Mouse (Mus musculus) heart, adult 8-10 months (tissue): Measurements from ENCODE around the gene Gm21319. TPM values are rescaled to one million over a fixed set of nuclear protein-coding genes. Genes with fewer than 3 reads are reported as not detected.
"Not testable (repeated sequence)": the region's sequence is repeated elsewhere in the genome, so short reads cannot be mapped to it uniquely, and the experiment has no call there.

Experiments used
- DNase-seq: peaks from one replicate; pipeline ENCODE4 v3.0.0; 2022; ENCODE audit warnings: low spot score
- total RNA-seq, 4 experiments: library from RNA; stranded (reverse); gene quantifications; 2 replicates each; pipeline ENCODE4 v1.2.4; 2022

Gene Gm21319
- not detected for total RNA-seq

- DNase-seq: not testable (repeated sequence)
Observed at GRCm38 (mm10) chr12:87775655-87776054, at the start of gene Gm21319. TSS of gene Gm21319 (minus strand) at chr12:87775755.

DNA sequence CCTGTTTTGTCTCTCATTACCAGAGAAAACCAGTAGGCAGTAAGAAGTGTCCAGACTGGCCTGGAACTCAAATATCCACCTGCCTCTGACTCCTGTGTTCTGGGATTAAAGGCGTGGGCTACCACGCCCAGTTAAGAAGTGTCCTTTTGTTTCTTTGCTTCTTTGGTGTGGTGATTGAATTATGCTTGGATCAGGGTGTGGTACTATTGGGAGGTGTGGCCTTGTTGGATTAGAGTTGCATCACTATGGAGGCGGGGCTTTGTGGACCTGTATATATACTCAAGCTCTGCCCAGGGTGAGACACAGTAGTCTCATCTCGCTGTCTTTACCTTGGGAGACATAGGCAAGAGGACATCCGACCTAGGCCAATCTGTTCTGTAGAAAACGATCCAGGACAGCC lies 40.7 kb upstream of the Gm21319 start, which contains the start of gene BB287469:
BB287469 (plus strand) TSS at position 301 of the 400 bp plus-strand sequence.
- DNase-seq: not testable (repeated sequence)

DNA sequence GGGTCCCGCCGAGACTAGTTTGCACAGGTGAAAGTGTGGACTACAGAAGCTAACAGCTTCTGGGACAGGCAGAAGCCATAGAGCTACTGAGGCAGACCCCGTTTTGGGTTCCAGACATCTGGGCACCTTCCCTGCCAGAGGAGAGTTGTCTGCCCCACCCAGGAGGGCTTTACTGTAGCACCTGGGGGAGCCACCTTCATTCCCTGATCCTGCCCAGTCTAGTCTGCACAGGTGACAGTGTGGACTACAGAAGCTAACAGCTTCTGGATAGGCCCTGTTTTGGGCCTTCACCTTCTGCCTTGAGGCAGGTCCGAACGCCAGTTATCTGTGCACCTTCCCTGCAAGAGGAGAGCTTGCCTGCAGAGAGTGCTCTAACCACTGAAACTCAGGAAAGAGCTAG lies 22.4 kb upstream of the Gm21319 start:
- not testable (repeated sequence) for DNase-seq

DNA sequence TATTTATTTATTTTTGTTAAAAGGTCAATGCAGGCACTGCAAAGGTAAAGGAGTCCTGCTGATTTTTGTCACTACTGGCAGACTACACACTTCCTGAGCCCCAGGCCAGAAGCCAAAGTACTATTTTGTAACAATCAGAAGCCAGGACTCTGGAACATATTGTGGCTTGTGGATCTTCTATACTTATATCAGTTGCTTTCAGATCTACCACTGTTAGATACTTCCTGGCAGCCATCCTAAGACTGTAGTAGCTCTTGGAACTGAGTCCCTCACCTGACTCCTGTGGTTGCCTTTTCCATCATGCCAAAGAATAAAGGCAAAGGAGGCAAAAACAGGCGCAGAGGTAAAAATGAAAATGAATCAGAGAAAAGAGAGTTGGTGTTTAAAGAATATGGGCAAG lies 19.7 kb upstream of the Gm21319 start, which contains the start of gene Gm21936:
Gm21936 (plus strand) TSS at position 301 of the 400 bp plus-strand sequence.
- not testable (repeated sequence) for DNase-seq

Other genes with a start within 250 kb of the Gm21319 start
- gene Oog1, start 173.1 kb downstream of the Gm21319 start, total RNA-seq: not detected
- not detected for gene Gm4027, start 156.9 kb downstream of the Gm21319 start, total RNA-seq
- not detected for gene Gm16381, start 131.1 kb downstream of the Gm21319 start, total RNA-seq
- not detected for gene Gm21936, start 19.8 kb upstream of the Gm21319 start, total RNA-seq
- gene BB287469, start 40.8 kb upstream of the Gm21319 start, total RNA-seq: not detected
- not detected for gene Gm2001, start 66.6 kb upstream of the Gm21319 start, total RNA-seq
- gene Gm2016, start 98.3 kb upstream of the Gm21319 start, total RNA-seq: not detected
- not detected for gene Gm2022, start 119.6 kb upstream of the Gm21319 start, total RNA-seq
- not detected for gene Gm2035, start 144.1 kb upstream of the Gm21319 start, total RNA-seq
- gene Gm2042, start 178.3 kb upstream of the Gm21319 start, total RNA-seq: not detected
- not detected for gene Gm2075, start 236.1 kb upstream of the Gm21319 start, total RNA-seq
- not detected for gene Gm6803, start 243.0 kb upstream of the Gm21319 start, total RNA-seq